Mouse (Mus musculus) 416B (cell line): Measurements from ENCODE around the gene Olfm2.

ENCODE experiments used
- DNase-seq: peaks from one replicate; pipeline ENCODE4 v3.0.0; 2011; ENCODE audit warnings: low read depth

Gene Olfm2

GRCm38 (mm10) chr9:20746017-20746660, at the start of gene Olfm2:
Olfm2 (minus strand) TSS chr9:20746349.
- DNase-seq, result no peak

DNA sequence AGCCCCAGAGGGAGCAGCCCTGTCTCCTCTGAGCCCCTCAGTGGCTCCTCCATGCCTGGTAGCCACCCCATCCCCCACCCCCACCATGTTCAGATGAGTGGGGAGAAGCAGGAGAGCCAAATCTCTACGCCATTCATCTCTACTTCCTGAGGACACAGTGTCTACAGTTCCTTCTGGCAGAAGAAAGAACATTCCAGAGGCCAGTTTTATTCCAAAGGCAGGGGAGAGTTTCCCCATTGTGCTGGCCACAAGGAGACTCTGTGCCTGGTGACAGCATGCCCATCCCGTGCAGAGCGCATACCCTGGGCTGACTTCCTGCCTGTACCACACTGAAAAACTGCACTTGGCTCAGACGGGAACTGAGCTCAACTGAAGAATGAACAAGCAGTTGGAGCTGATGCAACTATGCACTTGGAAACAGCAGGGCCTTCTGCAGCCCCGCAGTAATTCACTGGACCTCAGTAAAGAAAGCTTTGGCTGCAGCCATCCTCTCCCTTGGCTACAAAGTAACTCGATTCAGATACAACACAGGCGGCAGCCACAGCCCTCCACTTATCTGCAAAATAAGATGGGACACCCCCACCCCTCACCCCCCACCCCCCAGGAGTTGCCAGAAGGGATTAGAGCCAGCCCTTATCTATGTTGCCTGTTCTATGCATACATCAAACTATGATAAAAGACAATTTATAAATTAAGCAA, 48.1 kb upstream of the Olfm2 start:
- DNase-seq, result peak; percentile 79

DNA sequence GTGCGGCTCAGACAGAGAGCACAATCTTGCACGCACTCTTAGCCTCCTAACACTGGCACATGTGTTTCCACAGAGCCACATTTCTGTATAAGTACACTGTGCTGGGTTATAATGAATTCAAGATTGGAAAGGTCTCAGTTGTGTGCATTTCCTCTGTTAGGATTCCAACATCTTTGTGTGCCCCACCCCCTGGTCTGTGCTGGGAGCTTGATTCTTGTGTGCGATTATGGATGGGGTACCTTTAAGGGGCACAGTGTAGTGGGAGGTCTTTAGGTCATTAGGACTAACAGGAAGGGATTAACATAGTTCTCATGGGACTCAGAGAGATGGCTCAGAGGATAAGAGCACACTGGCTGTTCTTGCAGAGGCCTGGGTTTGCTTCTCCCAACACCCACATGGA, 44.2 kb upstream of the Olfm2 start:
- no peak for DNase-seq

DNA sequence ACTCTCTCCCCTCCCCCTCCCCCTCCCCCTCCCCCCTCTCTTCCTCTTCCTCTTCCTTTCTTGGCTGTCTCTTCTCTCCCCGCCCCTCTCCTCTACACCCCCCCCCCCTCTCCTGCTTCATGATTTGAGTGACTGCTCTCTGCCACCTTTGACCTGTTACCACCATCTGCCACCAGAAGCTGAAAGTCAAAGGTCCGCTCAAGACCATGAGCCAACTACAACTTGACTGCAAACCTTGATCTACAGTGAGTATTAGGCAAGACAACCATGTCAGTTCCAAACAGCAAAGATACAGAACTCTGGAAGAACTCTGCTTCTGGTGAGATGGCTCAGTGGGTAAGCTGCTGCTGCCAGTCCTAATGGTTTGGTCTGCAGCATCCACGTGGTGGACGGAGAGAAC, 43.5 kb upstream of the Olfm2 start:
- no peak for DNase-seq

DNA sequence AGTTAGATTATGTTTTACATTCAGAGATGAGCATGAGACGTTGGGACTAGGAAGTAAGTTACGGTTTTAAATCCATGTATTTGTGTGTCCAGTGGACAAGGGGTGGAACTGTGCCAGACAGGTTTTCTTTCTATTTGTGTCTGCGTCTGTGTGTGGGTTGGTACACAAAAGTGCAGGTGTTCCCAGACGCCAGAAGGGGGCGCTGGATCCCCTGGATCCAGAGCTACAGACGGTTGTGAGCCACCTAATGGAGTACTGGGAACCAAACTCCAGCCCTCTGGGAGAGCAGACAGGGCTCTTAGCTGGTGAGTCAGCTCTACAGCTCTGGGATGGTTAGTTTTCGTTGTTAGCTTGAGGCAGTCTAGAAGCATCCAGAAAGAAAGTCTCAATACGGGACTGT, 41.8 kb upstream of the Olfm2 start:
- DNase-seq, result no peak

DNA sequence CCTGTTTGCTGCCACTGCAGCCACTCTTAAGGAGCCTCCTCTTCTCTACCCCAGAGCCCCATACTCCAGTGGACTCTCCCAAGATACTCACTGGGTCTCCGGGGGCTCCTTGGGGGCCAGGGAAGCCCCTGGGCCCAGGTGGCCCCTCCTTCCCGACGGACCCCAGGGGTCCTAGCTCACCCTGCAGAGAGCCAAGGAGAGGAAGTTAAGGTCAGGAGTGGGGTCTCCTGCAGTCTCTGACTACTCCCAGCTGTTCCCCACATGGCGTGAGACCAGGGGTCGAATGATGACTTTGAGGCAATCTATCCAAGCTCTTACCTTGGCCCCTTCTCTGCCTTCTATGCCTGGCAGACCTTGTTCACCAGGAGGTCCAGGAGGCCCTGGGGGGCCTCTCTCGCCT, 38.9 kb upstream of the Olfm2 start:
- DNase-seq, result no peak

GRCm38 (mm10) chr9:20781286-20781685, 35.1 kb upstream of the Olfm2 start:
- DNase-seq, result no peak

DNA sequence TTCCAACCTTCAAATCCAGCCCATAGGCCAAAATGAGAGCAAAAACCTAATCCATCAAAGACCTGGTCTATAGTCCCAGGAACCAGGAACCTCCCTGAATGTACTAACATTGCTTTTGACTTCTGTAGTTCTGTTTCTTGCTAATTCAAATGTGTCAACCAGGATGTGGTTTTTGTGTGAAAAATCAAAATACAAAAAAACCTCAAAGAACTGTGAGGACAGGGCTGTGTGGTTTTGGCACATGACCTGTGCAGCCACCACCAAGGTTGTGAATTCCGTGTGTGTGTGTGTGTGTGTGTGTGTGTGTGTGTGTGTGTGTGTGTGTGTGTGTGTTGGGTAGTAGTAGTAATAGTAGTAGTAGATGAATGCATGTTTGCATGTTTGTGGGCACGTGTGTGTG, 19.1 kb upstream of the Olfm2 start:
- DNase-seq, result peak; percentile 87

DNA sequence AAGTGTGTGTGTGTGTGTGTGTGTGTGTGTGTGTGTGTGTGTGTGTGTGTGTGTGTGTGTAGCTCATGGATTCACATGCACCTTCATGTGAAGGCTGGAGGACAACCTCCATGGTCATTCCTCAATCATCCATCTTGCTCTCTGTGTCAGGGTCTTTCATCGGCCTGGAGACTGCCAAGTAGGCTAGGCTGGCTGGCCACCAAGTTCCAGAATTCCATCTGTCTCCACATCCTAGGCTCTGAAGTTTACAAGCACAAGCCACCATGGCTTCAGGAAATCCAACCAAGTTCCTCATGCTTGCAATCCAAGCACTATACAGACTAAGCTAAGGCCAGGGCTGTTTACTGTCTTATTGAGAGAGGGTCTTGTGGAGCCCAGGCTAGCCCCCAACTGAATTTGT, 16.9 kb upstream of the Olfm2 start:
- DNase-seq, result no peak

- DNase-seq, result no peak
These were observed 16.2 kb upstream of the Olfm2 start for GRCm38 (mm10) chr9:20762197-20762961.

- DNase-seq, result no peak
These were observed 15.2 kb upstream of the Olfm2 start for GRCm38 (mm10) chr9:20761388-20761787.

DNA sequence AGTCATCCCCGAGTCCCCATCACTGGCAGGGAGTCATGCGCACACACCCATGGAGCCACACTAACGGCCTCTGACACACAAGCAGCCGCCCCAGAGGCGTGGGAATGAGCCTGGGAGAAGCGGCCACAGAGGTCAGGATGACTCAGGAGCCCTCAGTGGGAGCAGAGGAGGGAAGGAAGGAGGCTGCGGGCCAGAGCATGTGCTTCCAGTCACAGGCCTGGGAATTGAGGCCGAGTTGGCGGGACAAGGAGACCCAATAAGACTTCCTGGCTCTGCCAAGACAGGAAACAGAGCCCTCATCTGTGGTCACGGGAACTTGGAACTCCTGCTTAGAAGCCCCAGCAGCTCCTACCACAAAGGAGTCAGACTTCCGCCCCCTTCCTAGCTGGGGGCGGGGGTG, 14.7 kb upstream of the Olfm2 start:
- peak; percentile 41 for DNase-seq

GRCm38 (mm10) chr9:20758896-20759295, 12.7 kb upstream of the Olfm2 start:
- DNase-seq, result no peak

- DNase-seq, result no peak
These were observed 12.1 kb upstream of the Olfm2 start for GRCm38 (mm10) chr9:20758243-20758642.

DNA sequence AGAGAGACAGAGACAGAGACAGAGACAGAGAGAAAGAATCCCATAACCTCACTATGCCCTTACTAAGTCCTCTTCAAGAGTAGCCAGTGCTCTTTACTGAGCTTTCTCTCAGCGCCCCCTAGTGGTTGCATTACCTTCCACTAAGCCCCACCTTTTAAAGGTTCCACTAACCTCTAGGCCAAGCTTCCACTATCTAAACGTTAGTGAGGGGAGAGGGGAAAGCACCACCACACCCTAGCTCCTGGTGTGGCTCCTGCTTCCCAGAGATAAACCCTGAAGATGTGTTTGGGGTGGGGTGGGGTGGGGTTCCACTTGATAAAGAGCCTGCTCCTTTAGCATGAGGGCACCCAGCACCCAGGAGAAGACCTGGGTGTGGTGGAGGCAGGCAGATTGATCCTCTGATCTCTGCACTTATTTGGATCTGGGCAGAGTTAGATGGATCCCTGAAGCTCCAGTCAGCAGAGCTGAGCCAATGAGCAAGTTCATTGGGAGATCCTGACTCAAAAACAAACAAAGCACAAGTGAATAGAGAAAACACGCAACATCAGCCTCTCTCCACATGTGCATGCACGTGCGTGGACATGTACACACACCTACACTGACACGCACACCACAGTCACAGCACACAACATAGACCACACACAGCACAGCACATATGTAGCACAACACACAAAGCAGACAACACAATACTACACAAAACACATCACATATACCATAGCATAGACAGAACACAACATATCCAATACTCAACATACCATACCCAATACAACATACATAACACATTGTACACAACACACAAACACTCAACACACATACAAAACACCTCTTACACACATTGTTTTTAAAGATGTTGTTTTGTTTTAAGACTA, 11.2 kb upstream of the Olfm2 start:
- DNase-seq, result peak; percentile 79

DNA sequence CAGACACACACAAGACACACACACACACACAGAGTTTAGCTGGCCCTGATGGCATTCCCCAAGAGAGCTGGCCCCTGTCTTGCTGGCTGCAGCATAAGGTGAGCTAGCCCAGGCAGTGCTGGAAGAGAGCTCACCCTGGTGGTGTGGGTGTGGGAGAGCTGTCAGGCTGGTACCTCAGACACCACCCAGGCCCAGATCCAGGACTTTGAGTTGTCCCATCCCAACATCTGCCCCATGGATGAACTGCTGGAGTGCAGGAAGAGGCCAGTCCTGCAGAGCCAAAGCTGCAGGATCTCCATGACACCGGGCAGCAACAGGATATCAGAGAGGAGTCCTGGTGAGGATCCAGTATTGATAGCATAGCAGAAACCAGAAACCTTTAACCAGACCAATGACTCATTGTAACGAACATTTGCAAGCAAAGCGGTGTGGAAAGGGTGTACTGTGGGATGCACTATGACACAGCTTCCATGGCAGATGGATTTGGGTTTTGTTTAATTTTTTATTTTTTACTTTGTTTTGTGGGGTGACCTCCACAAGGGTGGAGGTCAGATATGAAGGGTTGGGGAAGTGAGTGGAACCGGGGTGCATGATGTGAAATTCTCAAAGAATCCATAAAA, 10.0 kb upstream of the Olfm2 start:
- DNase-seq, result peak; percentile 60

GRCm38 (mm10) chr9:20754335-20754734, 8.2 kb upstream of the Olfm2 start:
- no peak for DNase-seq

GRCm38 (mm10) chr9:20751477-20752029, 5.4 kb upstream of the Olfm2 start:
- DNase-seq, result peak; percentile 41

DNA sequence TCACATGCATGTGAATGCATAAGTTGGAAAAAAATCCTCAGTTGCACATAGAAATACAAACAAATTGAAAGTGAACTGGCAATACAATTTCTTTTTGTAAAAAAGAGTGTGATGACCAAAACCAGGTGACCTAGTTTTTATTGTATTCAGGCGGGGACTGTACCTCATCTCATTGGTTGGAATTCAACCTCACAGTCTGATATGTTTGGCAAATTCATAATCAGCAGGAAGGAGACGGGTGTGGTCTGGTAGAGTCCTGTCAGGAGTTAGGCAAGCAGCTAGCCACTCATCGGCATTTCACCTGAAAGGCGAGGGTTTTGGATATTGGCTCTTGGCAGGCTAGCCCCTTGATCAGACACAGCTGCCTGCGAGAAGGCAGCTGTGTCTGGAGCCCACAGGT, 3.1 kb upstream of the Olfm2 start:
- no peak for DNase-seq

DNA sequence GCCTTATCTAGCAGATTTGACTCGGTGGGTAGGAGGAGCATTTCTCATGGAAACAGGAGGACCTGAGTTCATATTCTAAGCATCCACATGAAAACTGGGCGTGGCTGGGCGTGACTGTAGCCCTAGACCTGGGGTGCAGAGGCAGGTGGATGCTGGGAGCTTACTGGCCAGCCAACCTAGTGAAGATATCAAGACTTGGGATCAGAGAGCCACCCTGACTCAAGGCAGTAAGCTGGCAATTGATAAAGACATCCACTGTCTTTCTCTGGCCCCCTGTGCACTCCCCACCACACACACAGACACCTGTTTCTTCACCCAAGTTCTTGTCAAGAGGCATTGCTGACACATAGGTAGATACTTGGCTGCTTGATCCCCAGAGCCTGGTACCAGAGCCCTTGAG, 2.4 kb upstream of the Olfm2 start:
- DNase-seq, result no peak

GRCm38 (mm10) chr9:20747682-20748081, 1.5 kb upstream of the Olfm2 start:
- no peak for DNase-seq
